Mouse (Mus musculus) spleen, adult 18-20 months (tissue): ENCODE data around the gene Ptrh2.
A peak's percentile ranks its signal among the peaks of the same experiment; 100 is the strongest.
"Not testable (repeated sequence)": the region's sequence is repeated elsewhere in the genome, so short reads cannot be mapped to it uniquely, and the experiment has no call there.

Source experiments
- DNase-seq, 2 experiments: peaks; one replicate each; pipeline ENCODE4 v3.0.0; 2022; ENCODE audit warnings: mixed read lengths in 2 of 2

Gene Ptrh2

GRCm38 (mm10) chr11:86734241-86734939 lies 50.6 kb downstream of the Ptrh2 start:
- no peak for DNase-seq

GRCm38 (mm10) chr11:86734993-86735392 lies 51.2 kb downstream of the Ptrh2 start:
- DNase-seq, result no peak

GRCm38 (mm10) chr11:86737301-86738000 lies 53.7 kb downstream of the Ptrh2 start:
- DNase-seq, result peak; percentile 20 to 29

GRCm38 (mm10) chr11:86738308-86738707 lies 54.5 kb downstream of the Ptrh2 start:
- DNase-seq, result not testable (repeated sequence)

- DNase-seq, result no peak
These were observed 55.2 kb downstream of the Ptrh2 start for GRCm38 (mm10) chr11:86738956-86739355.

- DNase-seq, result no peak
These were observed 55.7 kb downstream of the Ptrh2 start for GRCm38 (mm10) chr11:86739470-86739869.

GRCm38 (mm10) chr11:86741505-86741904 lies 57.7 kb downstream of the Ptrh2 start:
- no peak for DNase-seq
